Mouse (Mus musculus): ENCODE results near the gene Inha. TPM values are rescaled to one million over a fixed set of nuclear protein-coding genes. Genes with fewer than 3 reads are reported as not detected.
A peak's percentile ranks its signal among the peaks of the same experiment; 100 is the strongest.

Gene Inha
- polyA plus RNA-seq, 1 experiment from 2014 or later, result 12.5 TPM

DNA sequence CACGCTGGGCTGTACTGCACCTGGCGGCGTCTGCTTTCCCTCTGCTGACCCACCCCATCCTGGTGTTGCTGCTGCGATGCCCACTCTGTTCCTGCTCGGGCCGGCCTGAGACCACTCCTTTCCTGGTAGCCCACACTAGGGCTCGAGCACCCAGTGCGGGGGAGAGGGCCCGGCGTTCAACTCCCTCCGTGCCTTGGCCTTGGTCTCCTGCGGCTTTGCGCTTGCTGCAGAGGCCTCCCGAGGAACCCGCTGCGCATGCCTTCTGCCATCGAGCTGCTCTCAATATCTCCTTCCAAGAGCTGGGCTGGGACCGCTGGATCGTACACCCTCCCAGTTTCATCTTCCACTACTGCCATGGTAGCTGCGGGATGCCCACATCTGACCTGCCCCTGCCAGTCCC, 2.7 kb downstream of the Inha start:
- Histone ChIP-seq H3K27me3 (peaks cover 8% of the 10 kb centered on the region; the same call in 1 of the 2 replicates), H3K36me3 (no peaks in the 10 kb centered on the region), H3K9me3 (no peaks in the 10 kb centered on the region), H3K4me2 (replicated peaks) (no peak overlapping the region), H3K4me3 (replicated peaks) (no peak overlapping the region), H3K4me1 (replicated peaks) (peaks cover 18% of the 10 kb centered on the region), H3K27ac (no peak overlapping the region), H3K9ac (replicated peaks) (no peak overlapping the region)
- no peak for ATAC-seq
- 56% methylated on average over 20 of the region's 20 CpGs for WGBS

DNA sequence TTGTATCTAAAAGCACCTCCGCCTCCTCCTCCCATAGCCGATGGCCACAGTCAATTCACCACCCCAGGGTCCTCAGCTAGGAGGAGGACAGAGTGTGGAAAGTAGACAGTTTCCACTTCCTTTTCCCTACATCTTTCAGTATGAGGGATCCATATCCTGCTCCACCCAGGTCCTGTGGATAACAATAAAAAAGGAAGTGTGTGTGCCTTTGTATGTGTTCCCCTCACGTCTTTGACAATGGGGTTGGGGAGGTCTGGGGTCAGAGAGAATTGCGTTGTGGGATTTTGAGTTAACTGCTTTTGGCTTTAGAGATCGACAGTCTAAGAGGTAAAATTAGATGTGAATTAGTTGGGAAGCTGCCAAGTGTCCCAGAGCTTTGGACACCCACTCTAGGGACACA, 3.3 kb downstream of the Inha start:
- H3K9ac ChIP-seq (replicated peaks), result no peak overlapping the region
- H3K4me1 ChIP-seq (replicated peaks), result peaks cover 12% of the 10 kb centered on the region
- H3K27ac ChIP-seq, result no peak overlapping the region
- WGBS, result 71% methylated on average over 5 of the region's 5 CpGs
- ATAC-seq, result no peak
- no peaks in the 10 kb centered on the region for H3K36me3 ChIP-seq
- peaks cover 6% of the 10 kb centered on the region; the same call in 1 of the 2 replicates for H3K27me3 ChIP-seq
- H3K4me2 ChIP-seq (replicated peaks), result no peak overlapping the region
- no peaks in the 10 kb centered on the region for H3K9me3 ChIP-seq
- no peak overlapping the region for H3K4me3 ChIP-seq (replicated peaks)

DNA sequence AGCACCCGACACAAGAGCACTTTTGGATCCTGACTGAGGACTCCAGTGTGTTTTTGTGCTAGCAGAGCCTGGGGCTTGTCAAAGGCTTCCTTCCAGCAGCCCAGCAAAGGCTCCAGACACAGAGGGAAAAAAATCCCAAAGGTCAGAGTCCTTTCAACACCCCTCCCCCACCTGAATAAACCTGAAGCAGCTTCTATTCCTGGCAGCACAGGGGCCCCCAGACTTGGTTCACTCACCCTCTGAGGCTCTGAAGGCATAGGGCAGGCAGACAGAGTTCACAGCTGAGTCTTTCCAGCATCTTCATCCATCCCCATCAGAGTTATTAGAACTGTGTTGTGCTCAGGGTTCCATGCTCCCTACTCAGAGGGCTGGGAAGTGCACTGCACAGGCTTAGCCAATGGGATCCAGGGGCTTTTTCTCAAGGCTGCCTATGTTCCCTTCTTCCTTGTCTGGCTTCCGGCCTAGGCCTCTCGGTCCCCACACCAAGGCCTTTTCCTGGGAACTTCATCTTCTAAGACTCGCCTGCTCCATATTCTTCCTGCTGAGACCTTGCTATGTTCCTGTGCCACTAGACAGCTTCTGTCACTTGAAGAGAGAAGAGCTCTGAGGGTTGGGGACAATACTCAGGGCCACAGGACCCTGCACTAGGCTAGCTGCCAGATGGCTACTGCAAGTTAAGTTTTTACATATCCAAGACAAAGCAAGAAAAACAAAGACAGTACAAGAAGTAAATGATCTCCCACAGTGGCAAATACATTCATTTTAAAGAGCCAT, 4.7 kb downstream of the Inha start:
- H3K4me1 ChIP-seq (replicated peaks), result peaks cover 7% of the 10 kb centered on the region
- no peak for ATAC-seq
- WGBS, result 65% methylated on average over 4 of the region's 4 CpGs
- no peak overlapping the region for H3K4me2 ChIP-seq (replicated peaks)
- H3K27ac ChIP-seq, result no peak overlapping the region
- H3K9me3 ChIP-seq, result no peaks in the 10 kb centered on the region
- no peaks in the 10 kb centered on the region for H3K36me3 ChIP-seq
- H3K27me3 ChIP-seq, result peaks cover 6% of the 10 kb centered on the region; the same call in 1 of the 2 replicates
- no peak overlapping the region for H3K9ac ChIP-seq (replicated peaks)
- H3K4me3 ChIP-seq (replicated peaks), result no peak overlapping the region

DNA sequence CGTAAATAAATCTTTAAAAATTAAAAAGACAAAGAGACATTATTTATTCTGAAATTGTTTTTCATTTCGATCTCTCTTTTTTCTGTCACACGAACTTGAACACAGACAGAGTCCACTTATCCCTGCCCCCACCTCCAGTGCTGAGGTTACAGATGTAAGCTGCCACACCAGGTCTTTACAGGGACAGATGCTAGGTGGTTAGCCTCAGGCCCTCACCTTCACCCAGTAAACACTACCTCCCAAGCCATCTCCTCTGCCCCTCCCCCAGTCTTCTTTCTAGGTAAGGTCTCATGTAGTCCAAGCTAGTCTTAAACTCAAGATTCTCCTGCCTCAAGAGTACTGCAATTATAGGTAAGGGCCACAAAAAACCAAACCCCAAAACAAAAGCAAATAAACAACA, 5.7 kb downstream of the Inha start:
- H3K9ac ChIP-seq (replicated peaks), result no peak overlapping the region
- H3K4me1 ChIP-seq (replicated peaks), result no peaks in the 10 kb centered on the region
- ATAC-seq, result no peak
- no peak overlapping the region for H3K4me3 ChIP-seq (replicated peaks)
- no peak overlapping the region for H3K4me2 ChIP-seq (replicated peaks)
- peaks cover 6% of the 10 kb centered on the region; the same call in 1 of the 2 replicates for H3K27me3 ChIP-seq
- no peak overlapping the region for H3K27ac ChIP-seq
- no peaks in the 10 kb centered on the region for H3K36me3 ChIP-seq
- 85% methylated on average over 3 of the region's 3 CpGs for whole genome bisulfite sequencing
- no peaks in the 10 kb centered on the region for H3K9me3 ChIP-seq

DNA sequence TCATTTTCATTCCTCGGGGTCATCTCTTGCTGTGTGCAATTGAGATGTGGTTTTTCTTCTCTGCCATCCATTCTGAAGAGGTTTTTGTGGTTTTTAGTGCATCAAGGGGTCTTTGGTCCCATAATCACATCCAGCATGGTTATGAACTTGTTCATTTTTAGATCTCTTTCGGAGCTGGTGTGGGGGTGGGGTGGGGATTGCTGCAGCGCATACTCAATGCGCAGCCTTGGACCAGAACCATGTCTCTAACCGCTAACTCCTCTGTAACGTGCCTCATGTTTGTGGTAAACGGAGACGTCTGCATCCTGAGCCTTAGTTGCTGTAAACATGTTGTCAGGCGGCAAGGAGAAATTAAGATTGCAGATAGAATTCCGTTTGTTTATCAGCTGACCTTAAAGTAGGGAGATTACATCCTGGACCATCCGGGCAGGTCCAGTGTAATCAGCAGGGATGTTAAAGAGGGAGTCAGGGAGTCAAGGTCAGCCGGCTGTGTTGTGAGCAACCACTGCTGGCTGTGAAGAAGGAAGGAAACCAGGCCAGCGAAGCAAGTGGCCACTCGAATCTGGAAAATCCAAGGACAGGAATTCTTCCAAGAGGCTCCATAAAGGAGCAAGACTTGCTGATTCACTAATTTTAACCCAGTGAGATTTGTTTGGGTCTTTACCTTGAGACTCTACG, 10.0 kb downstream of the Inha start:
- H3K27me3 ChIP-seq, result no peaks in the 10 kb centered on the region
- no peak overlapping the region for H3K27ac ChIP-seq
- no peak for ATAC-seq
- H3K36me3 ChIP-seq, result no peaks in the 10 kb centered on the region
- H3K4me2 ChIP-seq (replicated peaks), result no peak overlapping the region
- 80% methylated on average over 15 of the region's 15 CpGs for WGBS
- no peak overlapping the region for H3K4me3 ChIP-seq (replicated peaks)
- no peaks in the 10 kb centered on the region for H3K9me3 ChIP-seq
- peaks cover 4% of the 10 kb centered on the region for H3K4me1 ChIP-seq (replicated peaks)
- no peak overlapping the region for H3K9ac ChIP-seq (replicated peaks)

GRCm38 (mm10) chr1:75517984-75518383, 11.1 kb downstream of the Inha start:
- H3K27me3 ChIP-seq, result no peaks in the 10 kb centered on the region
- H3K27ac ChIP-seq, result no peak overlapping the region
- H3K9ac ChIP-seq (replicated peaks), result no peak overlapping the region
- no peaks in the 10 kb centered on the region for H3K9me3 ChIP-seq
- 72% methylated on average over 3 of the region's 4 CpGs for WGBS
- H3K4me1 ChIP-seq (replicated peaks), result peaks cover 12% of the 10 kb centered on the region
- no peak overlapping the region for H3K4me3 ChIP-seq (replicated peaks)
- no peaks in the 10 kb centered on the region for H3K36me3 ChIP-seq
- H3K4me2 ChIP-seq (replicated peaks), result no peak overlapping the region
- no peak for ATAC-seq

DNA sequence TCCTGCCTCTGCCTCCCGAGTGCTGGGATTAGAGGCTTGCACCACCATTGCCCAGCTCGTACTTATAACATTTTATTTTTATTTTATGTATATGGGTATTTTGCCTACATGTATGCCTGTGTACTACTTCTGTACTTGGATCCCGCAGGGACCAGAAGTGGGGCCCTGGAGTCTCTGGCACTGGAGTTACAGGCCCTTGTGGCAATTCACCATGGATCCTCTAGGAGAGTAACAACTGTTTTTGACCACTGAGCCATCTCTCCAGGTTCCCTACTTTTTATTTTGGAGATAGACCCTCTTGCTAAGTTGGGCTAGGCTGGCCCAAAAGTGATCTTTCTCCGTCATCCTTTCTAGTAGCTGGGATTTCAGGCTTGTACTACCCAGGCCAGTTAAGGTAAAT, 11.6 kb downstream of the Inha start:
- Histone ChIP-seq H3K4me2 (replicated peaks) (no peak overlapping the region), H3K9ac (replicated peaks) (no peak overlapping the region), H3K4me3 (replicated peaks) (no peak overlapping the region), H3K9me3 (no peaks in the 10 kb centered on the region), H3K27ac (no peak overlapping the region), H3K36me3 (no peaks in the 10 kb centered on the region), H3K4me1 (replicated peaks) (peaks cover 12% of the 10 kb centered on the region), H3K27me3 (no peaks in the 10 kb centered on the region)
- 96% methylated on average over 4 of the region's 4 CpGs for WGBS
- ATAC-seq, result no peak

GRCm38 (mm10) chr1:75519576-75519975, 12.7 kb downstream of the Inha start:
- Histone ChIP-seq H3K36me3 (no peaks in the 10 kb centered on the region), H3K4me2 (replicated peaks) (no peak overlapping the region), H3K4me1 (replicated peaks) (peaks cover 12% of the 10 kb centered on the region), H3K27me3 (no peaks in the 10 kb centered on the region), H3K9me3 (no peaks in the 10 kb centered on the region), H3K4me3 (replicated peaks) (no peak overlapping the region), H3K27ac (0 out of 2 replicates have a peak overlapping the region, but pooled peaks have one; percentile 11), H3K9ac (replicated peaks) (no peak overlapping the region)
- no peak for ATAC-seq
- 81% methylated on average over 5 of the region's 5 CpGs for WGBS

GRCm38 (mm10) chr1:75521321-75522031, 14.6 kb downstream of the Inha start, which contains the start of gene Stk11ip:
TSS of gene Stk11ip (plus strand) at chr1:75521529.
- Histone ChIP-seq H3K27me3 (no peaks in the 10 kb centered on the region), H3K9ac (replicated peaks) (peak within 1 kb of the TSS; percentile 58), H3K9me3 (no peaks in the 10 kb centered on the region), H3K27ac (peak within 1 kb of the TSS; percentile 90), H3K4me2 (replicated peaks) (peak within 1 kb of the TSS; percentile 77), H3K36me3 (peaks cover 15% of the 10 kb centered on the region), H3K4me3 (replicated peaks) (peak within 1 kb of the TSS; percentile 70), H3K4me1 (replicated peaks) (peaks cover 12% of the 10 kb centered on the region)
- ATAC-seq, result peak; percentile 98
- WGBS, result under 1% methylated on average over 46 of the region's 46 CpGs

DNA sequence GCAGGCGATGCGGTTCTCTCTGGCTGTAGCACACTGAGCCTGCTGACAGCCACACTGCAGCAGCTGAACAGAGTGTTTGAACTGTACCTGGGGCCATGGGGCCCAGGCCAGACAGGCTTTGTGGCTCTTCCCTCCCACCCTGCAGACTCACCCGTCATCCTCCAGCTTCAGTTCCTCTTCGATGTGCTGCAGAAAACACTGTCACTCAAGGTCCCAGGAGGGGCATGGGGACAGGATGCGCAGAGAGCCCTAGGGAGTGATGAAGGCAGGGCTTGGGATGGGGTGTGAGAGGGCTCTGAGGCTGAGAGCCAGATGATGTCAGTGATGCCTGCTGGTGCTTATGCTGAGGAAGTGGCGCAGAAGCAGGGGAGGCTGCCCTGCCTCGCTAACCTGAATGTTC, 17.8 kb downstream of the Inha start:
- 0 out of 2 replicates have a peak overlapping the region, but pooled peaks have one; percentile 20 for H3K9ac ChIP-seq (replicated peaks)
- 90% methylated on average over 7 of the region's 7 CpGs for WGBS
- ATAC-seq, result no peak

DNA sequence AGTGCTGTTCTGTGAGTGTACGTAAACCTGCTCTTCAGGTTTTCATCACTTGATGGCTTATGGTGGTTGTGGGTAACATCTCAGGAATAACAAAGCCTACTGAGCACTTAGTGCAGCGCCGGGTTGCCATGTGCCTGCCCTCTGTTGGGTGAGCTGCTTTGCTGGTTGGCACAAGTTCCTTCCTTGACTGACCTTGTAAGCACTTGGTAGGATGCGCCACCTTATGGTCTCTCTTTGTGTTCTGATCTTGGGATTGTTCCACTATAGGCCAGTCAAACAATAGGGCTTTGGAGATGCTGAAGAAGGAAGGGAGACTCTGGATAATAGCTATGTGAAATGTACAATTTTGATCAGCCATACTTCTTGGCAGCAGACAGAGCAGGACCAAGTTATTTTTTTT, 23.7 kb downstream of the Inha start:
- H3K9ac ChIP-seq (replicated peaks), result no peak overlapping the region
- 83% methylated on average over 4 of the region's 4 CpGs for WGBS
- no peaks in the 10 kb centered on the region for H3K4me1 ChIP-seq (replicated peaks)
- H3K4me3 ChIP-seq (replicated peaks), result no peak overlapping the region
- ATAC-seq, result no peak
- H3K27me3 ChIP-seq, result no peaks in the 10 kb centered on the region
- H3K9me3 ChIP-seq, result no peaks in the 10 kb centered on the region
- peaks cover 94% of the 10 kb centered on the region for H3K36me3 ChIP-seq
- no peak overlapping the region for H3K4me2 ChIP-seq (replicated peaks)
- no peak overlapping the region for H3K27ac ChIP-seq

More for the DNA sequence above, 17.8 kb downstream of the Inha start:
- Histone ChIP-seq H3K27me3 (no peaks in the 10 kb centered on the region), H3K4me2 (replicated peaks) (no peak overlapping the region), H3K4me3 (replicated peaks) (no peak overlapping the region), H3K36me3 (peaks cover 47% of the 10 kb centered on the region), H3K27ac (no peak overlapping the region), H3K4me1 (replicated peaks) (peaks cover 12% of the 10 kb centered on the region), H3K9me3 (no peaks in the 10 kb centered on the region)
